Mouse (Mus musculus) right cerebral cortex, adult 2 months (tissue): ENCODE results near the gene Fam69a.
"Not testable (repeated sequence)": the region's sequence is repeated elsewhere in the genome, so short reads cannot be mapped to it uniquely, and the experiment has no call there.

Source experiments
- DNase-seq, 2 experiments: peaks; one replicate each; pipeline ENCODE4 v3.0.0; 2021 to 2022; ENCODE audit warnings: low spot score in 2 of 2

The Fam69a gene

GRCm38 (mm10) chr5:107904325-107904724 is 82.6 kb downstream of the Fam69a start:
- no peak for DNase-seq

DNA sequence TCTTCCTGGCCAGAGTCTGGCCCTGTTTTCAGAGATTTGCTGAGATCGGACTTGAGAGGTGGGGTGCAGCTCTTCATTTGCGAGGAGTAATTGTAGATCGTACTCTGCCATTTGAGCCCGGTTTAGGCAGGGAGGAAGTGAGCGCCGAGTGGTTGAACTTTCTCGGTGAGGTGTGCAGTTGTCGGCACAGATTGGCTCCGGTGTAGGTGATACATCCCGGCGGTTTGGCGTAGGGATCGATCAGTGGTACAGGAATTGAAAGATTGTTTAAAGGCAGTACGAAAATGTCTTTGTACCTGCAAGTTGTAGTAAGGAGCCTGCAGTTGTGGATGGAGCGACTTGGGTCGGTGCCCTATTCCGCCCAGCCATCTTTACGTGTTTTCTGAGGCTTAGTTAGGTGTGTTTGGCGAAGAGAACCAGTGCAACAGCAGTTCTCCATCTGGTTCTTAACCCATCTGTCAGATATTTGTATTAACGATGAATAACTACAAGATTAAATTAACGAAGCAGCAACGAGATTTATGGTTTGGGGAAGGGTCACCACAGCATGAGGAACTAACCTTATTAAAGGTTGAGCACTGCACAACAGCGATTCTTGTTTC is 85.8 kb downstream of the Fam69a start:
- DNase-seq = no peak

GRCm38 (mm10) chr5:107900206-107901013 is 86.5 kb downstream of the Fam69a start, which contains the start of gene Rpl5:
TSS of gene Rpl5 (plus strand) at chr5:107900502.
- DNase-seq = peak; percentile 98

GRCm38 (mm10) chr5:107896265-107896664 is 90.6 kb downstream of the Fam69a start:
- no peak for DNase-seq

DNA sequence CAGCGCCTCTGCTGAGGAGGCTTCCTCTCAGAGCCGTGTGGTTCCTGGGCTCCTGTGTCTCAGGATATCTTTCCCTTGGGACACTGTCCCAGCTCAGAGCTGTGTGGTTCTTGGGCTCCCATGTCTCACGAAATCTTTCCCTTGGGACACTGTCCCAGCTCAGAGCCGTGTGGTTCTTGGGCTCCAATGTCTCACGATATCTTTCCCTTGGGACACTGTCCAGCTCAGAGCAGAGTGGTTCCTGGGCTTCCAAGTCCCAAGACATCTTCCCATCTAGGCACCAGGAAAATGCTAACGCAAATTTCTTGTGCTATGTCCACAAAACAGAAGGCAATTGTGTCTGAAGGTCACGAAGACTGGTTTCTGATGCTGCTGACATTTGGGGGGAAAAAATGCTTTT is 92.2 kb downstream of the Fam69a start:
- no peak for DNase-seq

DNA sequence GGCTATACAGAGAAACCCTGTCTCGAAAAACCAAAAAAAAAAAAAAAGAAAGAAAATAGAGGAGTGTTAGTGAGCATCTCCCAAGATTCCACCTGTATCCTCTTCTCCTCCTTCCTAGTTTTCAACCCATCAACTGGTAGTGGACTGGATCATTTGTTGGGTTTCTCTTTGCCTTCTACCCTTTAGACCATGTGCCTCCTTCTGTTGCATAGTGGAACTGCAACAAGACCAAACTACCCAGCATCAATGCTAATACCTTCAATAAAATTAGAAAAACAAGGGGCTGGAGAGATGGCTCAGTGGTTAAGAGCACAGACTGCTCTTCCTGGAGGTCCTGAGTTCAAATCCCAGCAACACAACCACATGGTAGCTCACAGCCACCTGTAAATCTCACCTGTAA is 95.4 kb downstream of the Fam69a start:
- not testable (repeated sequence) for DNase-seq

GRCm38 (mm10) chr5:107889994-107890888 is 96.6 kb downstream of the Fam69a start:
- no peak for DNase-seq

- no peak for DNase-seq
Observed at GRCm38 (mm10) chr5:107880710-107881109, 106.2 kb downstream of the Fam69a start.

- no peak for DNase-seq
Observed at GRCm38 (mm10) chr5:107877053-107877452, 109.8 kb downstream of the Fam69a start.

- no peak for DNase-seq
Observed at GRCm38 (mm10) chr5:107875261-107875611, 111.6 kb downstream of the Fam69a start.

DNA sequence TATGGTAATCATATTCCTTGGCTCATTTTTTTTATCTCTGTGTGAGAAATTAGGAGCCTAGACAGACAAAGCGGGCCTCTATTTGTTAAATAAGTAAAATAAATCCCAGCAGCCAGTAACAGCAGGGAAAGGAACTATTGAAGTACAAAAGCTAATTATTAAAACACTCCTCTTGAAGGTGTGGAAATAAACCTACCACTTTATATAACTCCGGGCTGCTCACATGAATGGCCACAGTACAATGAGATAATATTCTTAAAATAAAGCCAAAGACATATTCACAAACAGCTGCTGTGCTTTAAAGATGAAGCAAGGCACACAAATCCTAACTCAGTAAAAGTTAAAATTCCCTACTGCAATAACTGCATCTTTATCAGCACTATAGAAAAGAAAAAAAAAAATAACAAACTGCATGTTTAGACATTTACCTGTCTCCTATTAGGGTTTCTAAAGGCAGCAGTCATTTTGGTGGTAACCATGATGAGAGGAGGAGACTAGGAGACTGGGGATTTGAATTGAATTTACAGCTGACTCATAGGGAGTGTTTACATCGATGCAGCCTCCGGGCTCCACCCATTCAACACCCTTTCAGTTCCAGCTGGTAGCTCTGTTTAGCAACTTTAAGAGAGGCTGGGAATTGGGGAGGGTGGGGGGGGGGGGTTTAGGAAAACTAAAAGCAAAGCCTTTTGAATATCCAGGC is 112.2 kb downstream of the Fam69a start, which contains the start of gene Evi5:
Gene Evi5 (minus strand): TSS at position 547 of the 700 bp plus-strand sequence.
- no peak for DNase-seq

DNA sequence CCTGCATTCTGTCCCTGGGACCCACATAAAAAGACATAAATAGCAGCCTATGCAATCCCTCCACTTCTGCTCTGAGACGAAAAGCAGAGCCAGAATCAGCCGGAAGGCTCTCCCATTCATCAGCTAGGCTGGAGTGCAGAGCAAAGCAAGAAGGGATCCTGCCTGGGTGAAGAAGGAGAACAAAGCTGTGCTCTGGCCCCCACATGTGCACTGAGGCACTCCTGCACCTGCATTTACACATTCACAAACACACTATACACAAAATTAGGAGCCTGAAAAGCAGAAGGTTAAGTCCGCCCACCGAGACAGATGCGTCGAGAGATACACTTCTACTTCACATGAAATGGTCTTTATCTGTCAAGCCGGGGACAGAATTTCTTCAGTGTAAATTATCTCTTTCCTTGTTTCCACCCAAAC is 113.0 kb downstream of the Fam69a start:
- DNase-seq = peak; percentile 32 to 53

- DNase-seq = no peak
Observed at GRCm38 (mm10) chr5:107873330-107873729, 113.6 kb downstream of the Fam69a start.

DNA sequence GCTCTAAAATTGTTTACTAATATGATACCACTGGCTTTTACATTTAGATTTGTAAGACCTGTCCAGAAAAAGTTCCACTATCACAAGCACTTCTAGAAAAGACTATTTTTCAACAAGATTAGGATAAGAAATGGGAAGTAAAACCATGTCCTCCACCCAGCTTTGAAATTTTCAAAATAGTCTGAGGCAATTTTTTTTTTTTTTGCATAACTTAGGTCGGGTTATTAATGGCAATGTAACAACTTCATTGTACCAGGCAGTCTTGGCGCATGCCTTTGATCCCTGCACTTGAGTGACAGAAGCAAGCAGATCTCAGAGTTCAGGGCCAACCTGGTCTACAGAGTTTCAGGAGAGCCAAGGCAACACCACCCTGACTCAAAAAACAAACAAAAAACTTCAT is 117.2 kb downstream of the Fam69a start:
- no peak for DNase-seq

- peak; percentile 84 to 85 for DNase-seq
Observed at GRCm38 (mm10) chr5:107868905-107869424, 117.9 kb downstream of the Fam69a start.

DNA sequence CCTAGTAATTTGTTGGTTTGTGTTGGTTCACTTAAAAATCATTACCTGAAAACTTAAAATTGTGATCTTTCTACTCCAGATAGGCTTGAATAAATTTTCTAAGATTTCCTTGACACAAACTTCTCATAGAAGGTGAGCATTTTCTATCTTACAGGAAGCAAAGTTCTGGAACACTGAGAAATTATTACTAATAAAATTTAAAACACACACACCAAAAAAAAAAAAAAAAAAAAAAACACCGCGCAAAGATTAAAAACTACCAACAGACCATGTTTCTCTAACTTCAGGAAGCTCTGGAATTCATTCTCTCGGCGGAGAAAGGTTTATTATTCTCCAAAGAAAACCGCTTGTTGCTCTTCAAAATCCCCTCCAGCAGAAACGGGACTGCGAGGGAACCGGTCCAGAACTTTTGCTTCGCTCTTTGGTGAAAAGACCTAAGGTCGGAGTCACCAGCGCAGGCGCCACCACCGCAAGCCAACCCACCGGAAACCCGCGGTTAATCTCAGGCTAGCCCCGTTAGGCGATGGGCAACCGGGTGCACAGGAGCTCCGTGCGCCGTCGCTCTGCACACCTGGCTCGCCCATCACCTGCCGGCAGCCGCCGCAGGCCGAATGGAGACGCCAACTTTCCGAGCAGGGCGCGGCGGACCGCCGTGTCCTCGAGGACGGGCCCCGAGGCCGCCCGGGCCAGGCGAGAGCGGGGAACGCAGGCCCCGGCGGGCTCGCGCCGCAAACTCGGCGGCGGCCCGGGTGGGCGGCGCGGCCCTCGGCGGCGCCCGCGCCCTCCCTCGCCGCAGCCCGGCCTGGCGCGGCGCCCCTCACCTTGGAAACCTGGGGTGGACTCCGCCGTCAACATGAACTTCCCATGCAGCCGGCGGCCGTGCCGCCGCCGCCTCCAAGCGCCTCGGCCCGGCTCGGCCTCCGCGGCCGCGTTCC is 118.6 kb downstream of the Fam69a start:
- peak; percentile 41 to 42 for DNase-seq

- DNase-seq = no peak
Observed at GRCm38 (mm10) chr5:107866127-107867126, 120.5 kb downstream of the Fam69a start.

GRCm38 (mm10) chr5:107863971-107864370 is 122.9 kb downstream of the Fam69a start:
- no peak for DNase-seq

DNA sequence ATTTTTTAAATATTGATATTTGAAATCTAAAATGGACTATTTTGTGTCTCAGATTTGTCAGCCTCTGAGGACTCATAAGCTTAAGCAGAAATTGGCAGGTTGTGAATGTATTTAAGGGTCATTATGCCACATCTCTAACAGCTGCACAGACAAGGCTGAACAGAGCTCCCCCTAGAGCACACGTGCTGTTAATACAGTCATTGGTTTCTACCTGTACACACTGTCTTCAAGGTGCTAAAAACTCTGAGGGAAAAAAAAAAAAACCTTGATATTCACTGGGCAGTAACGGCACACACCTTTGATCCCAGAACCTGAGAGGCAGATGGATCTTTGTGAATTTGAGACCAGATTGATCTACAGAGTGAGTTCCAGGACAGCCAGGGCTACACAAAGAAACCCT is 127.9 kb downstream of the Fam69a start:
- no peak for DNase-seq
